Mouse (Mus musculus): ENCODE data around the gene Pgbd5.
"Not testable (repeated sequence)": the region's sequence is repeated elsewhere in the genome, so short reads cannot be mapped to it uniquely, and the experiment has no call there.

Gene Pgbd5

DNA sequence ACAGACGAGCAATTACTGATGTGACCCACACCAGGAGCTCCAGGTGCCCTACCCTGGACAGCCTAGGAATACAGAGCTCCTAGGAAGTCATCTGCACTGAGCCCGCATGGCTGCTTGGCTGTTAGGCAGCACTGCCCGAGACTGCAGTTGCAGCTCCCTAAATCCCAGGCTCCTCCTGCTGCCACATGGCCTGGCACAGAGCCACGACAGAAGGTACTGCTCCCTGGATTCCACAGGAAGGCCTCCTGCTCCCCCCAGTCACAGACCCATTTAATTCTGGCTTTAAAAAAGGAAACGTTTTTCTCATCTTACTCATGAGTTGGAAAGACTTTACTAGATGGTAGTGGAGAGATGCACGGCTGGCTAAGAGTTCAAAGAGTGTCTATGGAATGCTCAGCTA, 10.0 kb downstream of the Pgbd5 start:
- DNase-seq: no peak

DNA sequence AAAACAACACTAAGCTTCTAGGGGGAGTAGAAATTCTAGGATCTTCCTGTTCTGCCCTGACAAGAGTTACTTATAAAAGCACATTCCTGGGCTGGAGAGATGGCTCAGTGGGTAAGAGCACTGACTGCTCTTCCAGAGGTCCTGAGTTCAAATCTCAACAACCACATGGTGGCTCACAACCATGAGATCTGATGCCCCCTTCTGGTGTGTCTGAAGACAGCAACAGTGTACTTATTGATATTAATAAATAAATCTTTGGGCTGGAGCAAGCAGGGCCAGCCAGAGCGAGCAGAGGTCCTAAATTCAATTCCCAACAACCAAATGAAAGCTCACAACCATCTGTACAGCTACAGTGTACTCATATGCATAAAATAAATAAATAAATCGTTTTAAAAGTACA, 10.7 kb downstream of the Pgbd5 start:
- DNase-seq: not testable (repeated sequence)

DNA sequence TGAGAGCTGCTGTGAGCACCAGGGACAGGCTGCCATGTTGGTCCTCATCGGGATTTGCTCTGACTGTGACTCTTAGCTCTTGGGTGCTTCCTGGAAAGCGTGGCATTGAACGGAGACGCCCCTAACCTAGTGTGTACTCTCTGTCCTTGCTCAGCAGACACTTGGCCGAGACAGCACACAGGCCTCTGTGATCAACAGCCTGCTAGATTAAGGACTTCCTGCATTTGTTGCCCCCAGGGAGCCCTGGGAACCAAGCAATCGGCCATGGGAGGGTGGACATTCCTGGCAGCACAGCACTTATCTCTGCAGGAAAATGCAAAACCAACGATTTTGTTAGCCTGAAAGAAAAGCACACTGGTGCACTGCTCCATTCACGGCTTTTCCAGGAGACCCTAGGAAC, 18.0 kb downstream of the Pgbd5 start:
- no peak for DNase-seq

GRCm38 (mm10) chr8:124418927-124419326, 20.5 kb downstream of the Pgbd5 start:
- DNase-seq: no peak

DNA sequence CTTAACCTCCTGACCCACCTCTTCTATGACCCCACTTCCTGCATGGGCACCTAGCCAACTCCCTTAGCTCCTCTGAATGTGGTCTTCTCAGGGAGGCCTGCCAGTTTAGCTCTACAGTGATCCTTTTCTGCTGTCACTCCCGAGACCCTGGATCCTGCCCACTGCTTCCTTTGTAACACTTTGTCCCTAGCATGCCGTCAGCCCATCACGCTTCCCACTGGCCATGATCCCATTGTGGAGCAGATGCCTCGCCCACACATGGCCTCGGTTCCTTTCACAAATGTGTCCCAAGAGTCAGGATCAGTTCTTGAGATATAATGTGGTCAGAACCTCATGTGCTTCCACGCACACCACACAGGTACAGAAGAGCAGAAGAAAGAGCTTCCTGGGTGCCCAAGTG, 21.3 kb downstream of the Pgbd5 start:
- no peak for DNase-seq

- no peak for DNase-seq
Measured at GRCm38 (mm10) chr8:124416646-124417045, 22.8 kb downstream of the Pgbd5 start.

- DNase-seq: no peak
Measured at GRCm38 (mm10) chr8:124415789-124416188, 23.7 kb downstream of the Pgbd5 start.

DNA sequence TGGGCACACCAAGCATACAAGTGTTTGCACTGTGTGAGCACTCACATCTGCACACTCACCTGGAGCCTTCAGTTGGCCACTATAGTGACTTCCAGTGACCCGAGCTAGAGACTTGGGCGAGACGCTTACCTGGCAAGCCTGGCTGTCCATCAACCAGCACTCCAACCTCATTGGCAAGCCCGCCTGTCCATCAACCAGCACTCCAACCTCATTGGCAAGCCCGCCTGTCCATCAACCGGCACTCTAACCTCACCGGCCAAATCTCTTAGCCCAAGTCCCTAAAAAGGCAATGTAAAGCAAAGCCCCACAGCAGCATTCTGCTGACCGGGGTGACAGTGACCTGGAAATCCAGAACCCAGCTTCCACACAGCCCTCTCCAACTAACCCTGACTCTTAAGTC, 24.5 kb downstream of the Pgbd5 start:
- no peak for DNase-seq

DNA sequence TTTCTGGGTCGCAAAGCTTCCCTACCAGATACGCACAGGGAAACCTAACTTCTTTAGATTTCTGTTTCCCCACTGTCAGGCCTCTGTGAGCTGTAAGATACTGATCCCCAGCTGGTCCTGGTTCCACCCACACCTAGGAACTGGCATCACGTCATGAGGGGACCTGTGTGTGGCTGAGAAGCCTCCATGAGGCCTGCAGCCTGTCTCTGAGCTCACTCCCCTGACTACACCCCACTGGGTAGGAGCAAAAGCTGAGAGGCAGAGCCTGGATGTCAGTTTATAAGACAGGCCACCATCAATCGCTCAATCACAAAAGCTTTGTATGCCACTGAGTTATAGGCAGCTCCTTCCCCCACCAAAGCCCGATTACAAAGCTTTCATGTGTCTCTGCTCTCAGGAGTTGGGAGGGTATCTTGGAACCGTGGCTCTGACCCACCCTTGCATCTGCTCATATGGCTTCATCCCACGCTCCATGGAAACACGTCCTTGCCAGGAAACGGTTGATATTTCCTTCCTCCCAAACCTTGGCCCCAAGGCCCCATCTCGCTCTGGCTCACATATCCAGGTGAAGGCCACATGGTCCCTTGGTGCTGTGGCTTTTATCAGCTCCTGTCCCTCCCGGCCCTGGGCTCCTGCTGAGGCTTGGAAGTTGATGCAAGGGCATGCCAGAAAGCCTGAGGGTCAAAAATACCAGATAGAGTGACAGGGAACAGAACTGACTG, 26.1 kb downstream of the Pgbd5 start:
- peak; percentile 47 for DNase-seq

- no peak for DNase-seq
Measured at GRCm38 (mm10) chr8:124412496-124413243, 26.8 kb downstream of the Pgbd5 start.

DNA sequence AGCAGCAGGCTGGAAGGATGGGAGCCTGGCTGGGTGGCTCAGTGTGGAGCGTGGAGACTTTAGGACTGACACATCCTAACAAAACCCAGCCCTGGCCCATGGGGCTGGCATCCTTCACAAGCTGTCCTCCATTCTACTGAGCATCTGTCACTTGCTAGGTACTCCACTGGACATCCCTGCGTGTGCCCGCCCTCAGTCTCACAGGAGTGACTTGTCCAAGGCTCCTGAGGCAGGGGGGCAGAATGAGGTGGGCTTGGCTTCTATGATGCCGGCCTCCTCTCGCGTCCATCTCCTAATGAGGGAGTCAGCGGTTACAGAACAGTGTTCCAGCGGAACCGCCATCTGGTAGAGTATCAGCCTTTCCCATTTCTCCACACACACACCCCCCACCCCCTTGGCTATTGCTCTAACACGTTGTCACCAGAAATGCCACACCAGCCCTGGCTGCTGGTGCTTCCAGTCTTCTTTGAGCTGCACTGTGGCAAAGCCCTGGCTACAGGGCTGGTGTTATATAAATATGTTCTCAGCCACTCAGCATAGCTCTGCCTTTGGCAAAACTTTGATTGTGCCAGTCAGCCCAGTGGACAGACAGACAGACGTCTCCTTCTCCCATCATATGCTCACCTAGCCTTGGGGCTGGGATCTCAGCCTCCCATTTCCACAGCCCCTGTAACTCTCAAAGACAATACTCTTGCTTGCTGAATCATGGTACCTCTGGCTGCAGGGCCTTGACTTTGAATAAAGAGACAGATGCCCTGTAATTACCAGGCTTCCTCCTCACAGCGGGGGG, 34.8 kb downstream of the Pgbd5 start:
- DNase-seq: no peak

DNA sequence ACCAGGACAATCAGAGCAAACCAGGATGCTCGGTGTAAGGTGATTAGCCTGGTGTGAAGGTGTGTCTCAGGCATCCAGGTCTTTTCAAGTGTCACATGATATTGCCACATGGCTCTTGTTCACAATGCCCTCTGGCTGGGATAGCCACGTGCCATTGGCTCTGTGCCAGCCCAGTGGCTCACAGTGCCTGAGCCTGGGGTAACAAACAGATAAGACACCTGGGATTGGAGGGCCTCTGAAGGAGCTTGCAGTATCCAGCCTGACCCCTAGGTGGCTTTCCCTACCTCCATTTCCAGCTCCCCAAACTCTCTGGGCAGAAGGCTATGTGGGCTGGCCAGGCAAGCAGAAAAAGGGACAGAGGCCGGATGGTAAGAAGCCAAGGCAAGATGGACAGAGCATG, 35.6 kb downstream of the Pgbd5 start:
- no peak for DNase-seq

- no peak for DNase-seq
Measured at GRCm38 (mm10) chr8:124399403-124399861, 40.0 kb downstream of the Pgbd5 start.

DNA sequence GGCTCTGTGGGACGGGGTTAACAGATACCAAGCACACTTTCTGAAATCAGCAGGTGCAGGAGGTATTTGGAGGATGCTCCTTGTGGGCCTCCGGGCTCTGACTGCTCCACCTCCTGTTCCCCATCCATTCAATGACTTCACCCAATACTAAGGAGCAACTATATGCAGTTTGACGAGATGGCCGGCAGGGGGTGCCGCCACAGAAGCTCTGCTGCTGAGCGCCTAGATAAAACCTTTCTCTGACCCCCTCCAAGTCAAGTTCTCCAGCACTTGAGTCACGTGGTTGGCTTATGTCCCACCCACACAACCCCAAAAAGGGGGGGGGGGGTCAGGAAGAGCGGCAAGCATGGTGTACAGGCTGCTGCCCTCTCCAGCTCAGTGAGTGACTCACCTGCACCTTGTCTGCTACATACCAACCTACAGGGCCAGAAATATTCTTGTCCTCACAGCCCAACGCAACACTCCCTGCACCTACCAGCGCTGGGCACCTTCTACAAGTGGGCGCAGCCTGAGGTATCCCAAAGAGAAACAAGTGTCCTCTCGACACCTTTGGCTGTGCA, 40.5 kb downstream of the Pgbd5 start:
- no peak for DNase-seq

GRCm38 (mm10) chr8:124397321-124398065, 42.0 kb downstream of the Pgbd5 start:
- no peak for DNase-seq

DNA sequence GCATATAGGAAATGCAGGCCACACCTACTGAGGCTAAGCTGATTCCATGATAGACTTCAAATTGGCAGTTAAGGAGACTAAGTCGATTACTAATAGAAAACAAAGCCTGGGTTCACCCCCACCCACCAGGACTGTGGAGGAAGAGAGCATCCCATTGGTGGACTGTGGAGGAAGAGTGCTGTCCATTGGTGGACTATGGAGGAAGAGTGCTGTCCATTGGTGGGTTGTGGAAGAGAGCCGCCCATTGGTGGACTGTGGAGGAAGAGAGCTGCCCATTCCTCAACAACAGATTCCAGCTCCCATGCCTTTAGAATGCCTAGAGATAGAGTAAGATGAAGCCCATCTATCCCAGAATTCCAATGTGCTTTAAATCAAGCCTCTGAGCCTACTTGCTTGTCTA, 42.9 kb downstream of the Pgbd5 start:
- no peak for DNase-seq

GRCm38 (mm10) chr8:124395392-124395791, 44.1 kb downstream of the Pgbd5 start:
- no peak for DNase-seq

DNA sequence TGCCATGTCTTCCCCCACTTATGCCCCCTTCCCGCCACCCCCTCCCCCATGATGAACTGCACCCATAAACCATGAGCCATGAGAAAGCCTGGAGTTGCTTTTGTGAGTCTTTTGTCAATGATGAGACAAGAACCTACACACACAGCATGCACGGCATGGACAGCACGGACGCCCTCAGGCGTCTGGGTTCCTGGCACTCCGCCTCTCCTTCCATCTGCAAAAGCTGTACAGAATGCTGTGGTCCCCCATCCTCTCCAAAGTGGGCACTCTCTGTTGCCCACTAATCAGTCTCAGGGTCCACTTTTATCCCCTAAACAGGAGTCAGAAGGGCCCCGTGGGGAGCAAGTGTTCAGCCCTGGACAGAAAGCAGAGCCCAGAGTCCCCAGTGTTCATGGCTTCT, 44.5 kb downstream of the Pgbd5 start:
- DNase-seq: no peak

- DNase-seq: no peak
Measured at GRCm38 (mm10) chr8:124393927-124394326, 45.5 kb downstream of the Pgbd5 start.

GRCm38 (mm10) chr8:124393013-124393412, 46.4 kb downstream of the Pgbd5 start:
- DNase-seq: no peak

- DNase-seq: no peak
Measured at GRCm38 (mm10) chr8:124392271-124393012, 47.0 kb downstream of the Pgbd5 start.

DNA sequence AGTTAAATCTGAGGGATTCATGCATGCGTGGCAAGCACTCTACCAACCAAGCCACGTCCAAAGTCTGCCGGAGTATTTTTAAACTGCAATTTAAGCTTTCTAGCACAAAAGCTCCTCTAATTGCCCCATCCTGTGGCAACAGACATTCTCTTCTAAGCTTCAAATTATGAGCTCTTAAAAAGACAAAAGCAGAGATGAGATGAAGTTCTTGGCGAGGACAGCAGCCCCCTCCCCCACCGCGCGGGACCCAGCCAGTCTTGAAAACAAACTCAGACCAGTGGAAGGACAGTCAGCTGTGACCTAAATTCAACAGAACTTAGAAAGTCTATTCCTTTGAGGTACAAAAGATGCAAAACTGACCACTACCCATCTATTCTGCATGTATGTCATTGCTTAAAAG, 48.3 kb downstream of the Pgbd5 start:
- no peak for DNase-seq
